Mouse (Mus musculus) urinary bladder, adult 2 months (tissue): ENCODE measurements at regions not wholly inside any gene's neighbourhood (a gene's known extent, or its start where the extent isn't known, plus 50 kb on each side); places are given as distances from the start of the nearest gene placed in this dataset.

Experiments used
- DNase-seq: peaks from one replicate; pipeline ENCODE4 v3.0.0; 2022; ENCODE audit warnings: low spot score

GRCm38 (mm10) chr4:131293560-131293959 lies 349.4 kb downstream of the Matn1 start:
- no peak for DNase-seq

- DNase-seq: no peak
Observed at GRCm38 (mm10) chr4:131298011-131298674, 354.0 kb downstream of the Matn1 start.

DNA sequence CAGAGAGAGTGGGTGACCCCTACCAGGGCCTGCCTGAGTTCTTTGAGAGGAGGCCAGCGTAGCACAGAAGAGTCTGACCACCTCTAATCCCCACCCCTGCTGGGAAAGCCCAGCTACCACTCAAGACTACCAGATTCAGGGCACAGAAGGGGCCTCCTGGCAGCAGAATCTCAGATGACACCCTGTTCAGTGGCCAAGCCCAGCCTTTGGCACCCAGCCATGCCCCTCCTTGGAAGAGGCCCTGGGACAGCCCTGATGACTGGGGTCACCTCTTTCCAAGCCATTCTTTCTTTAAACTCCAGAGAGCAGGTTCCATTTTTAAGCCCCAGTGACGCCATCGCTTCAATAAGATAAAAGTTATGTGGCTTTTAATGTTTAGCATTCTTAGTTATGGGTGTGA lies 359.8 kb downstream of the Matn1 start:
- no peak for DNase-seq

DNA sequence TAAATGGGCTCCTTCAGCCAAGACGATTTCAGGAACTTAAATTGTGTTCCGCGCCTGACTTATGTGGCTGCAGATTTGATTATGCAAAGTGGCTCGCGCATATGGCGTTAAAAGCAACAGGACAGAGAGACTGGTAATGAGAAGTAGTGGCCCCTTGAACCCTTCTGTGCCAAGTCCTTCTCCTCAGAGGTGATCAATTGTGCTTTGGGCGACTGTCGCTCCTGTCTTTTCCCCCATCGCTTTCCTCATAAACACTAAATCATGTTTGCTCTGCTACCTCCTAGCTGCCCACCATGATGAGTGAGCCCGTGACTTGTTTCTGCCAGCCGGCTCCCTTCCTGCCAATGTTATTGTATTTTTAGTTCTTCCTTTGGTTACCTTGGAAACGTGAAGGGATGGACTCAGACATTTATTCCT lies 360.2 kb downstream of the Matn1 start:
- DNase-seq: no peak

DNA sequence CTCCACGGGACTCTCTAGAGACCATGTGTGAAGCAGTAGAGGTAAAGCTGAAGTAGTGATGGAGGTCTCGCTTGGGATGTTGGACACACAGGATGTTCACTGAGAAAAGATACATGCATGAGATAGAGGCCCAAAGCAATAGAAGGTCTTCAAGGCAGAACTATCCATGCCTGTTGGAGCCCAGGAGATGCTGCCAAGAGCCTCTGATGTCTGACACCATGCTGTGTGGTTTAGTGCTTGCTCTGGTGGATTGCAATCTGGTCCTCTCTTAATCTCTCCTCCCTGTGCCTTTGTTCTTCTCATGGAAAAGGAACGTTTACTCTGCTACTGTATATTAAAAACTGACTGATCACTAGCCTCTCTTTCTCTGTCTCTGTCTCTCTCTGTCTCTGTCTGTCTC lies 370.0 kb downstream of the Matn1 start:
- DNase-seq: no peak

DNA sequence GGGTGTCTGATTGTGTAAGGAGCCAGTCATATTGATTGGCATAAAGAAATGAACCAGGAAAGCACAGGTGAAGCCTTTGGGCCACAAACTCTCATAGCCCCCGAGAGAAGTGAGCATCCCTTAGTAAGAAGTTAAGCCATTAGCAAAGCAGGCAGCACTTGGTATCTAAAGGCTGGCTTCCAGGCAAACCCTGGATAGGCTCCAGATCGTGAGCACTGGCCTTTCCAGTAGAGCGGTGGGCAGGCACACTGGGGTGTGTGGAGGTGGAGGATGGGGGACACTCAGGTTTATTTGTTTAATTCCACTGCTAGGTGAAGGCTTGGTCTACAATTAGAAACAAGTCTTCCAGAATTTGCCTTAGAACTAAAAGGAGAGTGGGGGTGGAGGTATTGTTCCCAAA lies 371.9 kb downstream of the Matn1 start:
- no peak for DNase-seq

GRCm38 (mm10) chr4:131322323-131322722 lies 378.1 kb downstream of the Matn1 start:
- DNase-seq: no peak

GRCm38 (mm10) chr4:131324486-131324885 lies 380.3 kb downstream of the Matn1 start:
- DNase-seq: no peak

DNA sequence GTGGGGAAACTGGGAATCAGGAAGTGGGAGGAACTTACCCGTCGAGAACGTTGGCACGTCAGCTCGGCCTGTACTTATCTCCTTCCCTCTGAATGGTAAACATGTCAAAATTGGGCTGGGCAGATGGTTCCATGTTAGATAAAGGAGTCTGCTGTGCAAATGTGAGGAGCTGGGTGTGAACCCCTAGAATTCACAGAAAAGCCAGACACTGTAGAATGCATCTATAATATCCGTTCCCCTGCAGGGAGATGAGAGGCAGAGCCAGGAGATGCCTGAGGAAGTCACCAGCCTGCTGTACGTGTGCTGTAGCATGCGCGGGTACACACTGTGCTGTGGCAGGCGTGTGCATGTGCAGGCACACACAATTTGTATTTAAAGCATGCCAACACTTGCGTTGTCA lies 381.0 kb downstream of the Matn1 start:
- DNase-seq: no peak

DNA sequence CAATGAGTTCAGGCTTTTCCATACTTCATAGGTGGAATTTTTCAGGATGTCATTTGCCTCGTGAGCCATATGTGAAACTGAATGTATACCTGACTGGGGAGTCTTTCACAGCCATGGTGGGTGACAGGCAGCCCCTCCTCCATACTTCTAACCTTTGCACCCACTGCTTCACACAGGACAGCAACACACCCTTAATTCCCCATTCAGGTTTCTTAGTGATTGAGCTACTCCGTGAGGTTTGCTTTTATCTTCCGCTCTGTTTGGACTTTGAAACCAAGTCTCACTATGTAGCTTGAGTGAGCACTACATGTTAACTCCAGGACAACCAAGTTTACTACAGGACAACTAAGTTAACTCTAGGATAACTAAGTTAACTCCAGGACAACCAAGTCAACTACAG lies 381.4 kb downstream of the Matn1 start:
- no peak for DNase-seq

- DNase-seq: no peak
Observed at GRCm38 (mm10) chr4:131329398-131329797, 385.2 kb downstream of the Matn1 start.

- no peak for DNase-seq
Observed at GRCm38 (mm10) chr4:131331646-131332045, 387.5 kb downstream of the Matn1 start.

- DNase-seq: no peak
Observed at GRCm38 (mm10) chr4:131336801-131337200, 392.6 kb downstream of the Matn1 start.

GRCm38 (mm10) chr4:131340993-131341695 lies 397.0 kb downstream of the Matn1 start:
- DNase-seq: no peak

DNA sequence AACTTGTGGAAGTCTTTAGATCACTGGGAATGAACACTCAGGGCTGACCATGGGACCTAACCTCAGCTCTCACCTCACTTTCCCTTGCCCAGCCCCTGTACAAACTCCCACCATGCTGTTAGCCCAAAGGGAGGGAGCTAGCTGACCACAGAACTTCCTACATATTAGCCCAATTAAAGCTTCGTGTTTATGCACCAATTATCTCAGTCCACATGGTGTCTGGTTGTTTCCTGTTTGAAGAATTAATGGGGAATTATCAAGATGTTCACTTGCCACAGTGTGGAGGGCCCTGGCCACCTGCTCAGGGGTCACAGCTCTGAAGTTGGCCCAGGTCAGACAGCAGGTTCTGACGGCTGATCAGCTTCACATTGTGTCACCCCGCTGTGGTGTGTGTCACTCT lies 402.5 kb downstream of the Matn1 start:
- DNase-seq: no peak

GRCm38 (mm10) chr4:131350268-131350667 lies 406.1 kb downstream of the Matn1 start:
- DNase-seq: no peak

- DNase-seq: no peak
Observed at GRCm38 (mm10) chr4:131354908-131355307, 410.7 kb downstream of the Matn1 start.

DNA sequence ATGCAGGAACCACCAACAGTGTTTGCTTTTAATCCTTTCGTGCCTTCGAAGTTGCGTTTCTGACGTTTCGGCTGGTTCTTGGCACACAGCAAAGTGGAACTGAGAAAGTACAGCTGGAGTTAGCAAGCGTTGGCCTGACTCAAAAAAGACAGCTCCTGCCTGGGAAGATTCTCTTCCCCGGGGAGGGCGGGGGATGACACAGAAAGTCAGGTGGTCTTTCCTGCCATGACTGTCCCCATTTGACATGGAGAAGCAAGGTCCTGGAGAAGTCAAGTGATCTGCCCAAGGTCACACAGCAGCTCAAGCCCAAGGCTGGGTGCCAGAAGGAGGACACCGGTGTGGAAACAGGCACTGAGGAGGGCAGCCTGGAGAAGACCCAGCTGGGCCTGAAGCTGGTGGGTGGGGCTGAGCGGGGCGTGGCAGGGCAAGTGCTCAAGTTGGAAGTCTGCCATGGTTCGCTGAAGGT lies 411.4 kb downstream of the Matn1 start:
- no peak for DNase-seq

DNA sequence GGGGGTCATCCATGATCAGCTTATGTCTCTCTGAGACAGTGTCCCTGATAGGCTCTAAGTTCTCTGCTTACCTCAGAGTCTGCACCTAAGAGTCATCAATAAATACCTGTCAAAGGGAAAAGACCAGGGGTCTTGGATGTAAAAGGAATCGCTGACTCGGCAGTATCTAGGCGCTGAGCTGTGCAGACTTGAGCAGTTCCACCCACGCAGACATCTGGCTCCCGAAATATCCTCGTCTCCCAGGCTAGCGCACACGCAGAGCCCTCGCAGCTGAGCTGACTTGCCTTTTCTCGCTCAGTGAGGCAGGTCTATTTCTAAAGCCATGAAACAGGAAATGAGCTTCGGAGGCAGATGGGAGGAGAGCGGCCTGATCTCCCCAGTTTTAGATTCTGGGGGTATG lies 412.1 kb downstream of the Matn1 start:
- no peak for DNase-seq

GRCm38 (mm10) chr4:131363030-131363429 lies 418.8 kb downstream of the Matn1 start:
- DNase-seq: no peak

GRCm38 (mm10) chr4:131364671-131365252 lies 420.6 kb downstream of the Matn1 start:
- no peak for DNase-seq

- DNase-seq: no peak
Observed at GRCm38 (mm10) chr4:131366006-131366405, 421.8 kb downstream of the Matn1 start.

DNA sequence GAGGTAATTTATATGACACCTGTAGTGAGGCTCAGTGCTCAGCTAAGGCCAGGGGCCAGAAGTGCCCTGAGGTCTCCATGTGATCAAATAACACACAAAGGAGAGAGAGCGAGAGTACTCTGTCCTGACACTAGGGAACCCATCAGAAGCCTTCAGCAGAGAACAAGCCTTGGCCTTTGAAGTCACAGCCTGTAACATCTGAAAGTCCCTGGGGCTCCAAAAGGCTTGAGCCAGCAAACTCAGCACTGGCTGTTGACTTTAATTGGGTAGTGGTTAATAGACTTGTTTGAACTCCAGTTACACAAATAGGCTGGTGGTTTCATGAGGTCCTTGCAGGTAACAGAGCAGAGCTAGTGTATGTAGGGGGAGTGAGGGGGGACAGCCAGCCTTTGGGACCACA lies 422.5 kb downstream of the Matn1 start:
- DNase-seq: no peak
